Mouse (Mus musculus) layer of hippocampus, adult 2 months (tissue): ENCODE data around the gene Gstm5. TPM values are rescaled to one million over a fixed set of nuclear protein-coding genes. Genes with fewer than 3 reads are reported as not detected.
"Not testable (repeated sequence)": the region's sequence is repeated elsewhere in the genome, so short reads cannot be mapped to it uniquely, and the experiment has no call there.

ENCODE experiments used
- DNase-seq, 2 experiments: peaks; one replicate each; pipeline ENCODE4 v3.0.0; 2022; ENCODE audit warnings: low spot score in 2 of 2
- H3K27ac ChIP-seq: fragments of 200-600 bp; 2 replicates; pipeline ENCODE4 v1.8.1; 2022
- H3K4me3 ChIP-seq: fragments of 200-600 bp; 2 replicates; pipeline ENCODE4 v1.8.1; 2022; ENCODE audit warnings: mild to moderate bottlenecking
- CTCF ChIP-seq: fragments of 200-600 bp; conservative IDR thresholded peaks from 2 replicates; pipeline ENCODE4 v1.8.1; 2022; ENCODE audit warnings: antibody characterized with exemption, mild to moderate bottlenecking, moderate library complexity
- total RNA-seq, 2 experiments: library from RNA; stranded (reverse); gene quantifications; 2 replicates each; pipeline ENCODE4 v1.2.3; 2021

Gene Gstm5
- total RNA-seq, 2 experiments from 2014 or later, result 282 to 304 TPM

GRCm38 (mm10) chr3:107861483-107861882, 34.1 kb upstream of the Gstm5 start:
- DNase-seq, H3K27ac ChIP-seq, H3K4me3 ChIP-seq: not testable (repeated sequence)
- peak; percentile 72 for TF ChIP-seq CTCF

DNA sequence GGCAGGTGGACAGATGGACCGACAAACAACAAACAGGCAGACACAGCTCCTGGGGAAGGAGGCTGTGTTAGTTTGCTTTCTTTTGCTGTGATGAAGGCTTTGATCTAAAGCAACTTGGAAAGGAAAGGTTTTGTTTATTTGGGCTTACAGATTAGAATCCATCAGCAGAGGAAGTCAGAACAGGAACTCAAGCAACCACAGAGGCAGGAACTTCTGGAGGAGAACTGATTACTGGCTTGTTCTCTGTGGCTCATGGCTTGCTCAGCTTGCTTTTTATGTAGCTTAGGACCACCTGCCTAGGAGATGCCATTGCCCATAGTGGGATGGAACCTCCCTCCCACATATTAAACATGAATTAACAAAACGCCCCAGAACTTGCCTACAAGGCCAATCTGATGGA, 33.1 kb upstream of the Gstm5 start:
- TF ChIP-seq CTCF, result no peak

DNA sequence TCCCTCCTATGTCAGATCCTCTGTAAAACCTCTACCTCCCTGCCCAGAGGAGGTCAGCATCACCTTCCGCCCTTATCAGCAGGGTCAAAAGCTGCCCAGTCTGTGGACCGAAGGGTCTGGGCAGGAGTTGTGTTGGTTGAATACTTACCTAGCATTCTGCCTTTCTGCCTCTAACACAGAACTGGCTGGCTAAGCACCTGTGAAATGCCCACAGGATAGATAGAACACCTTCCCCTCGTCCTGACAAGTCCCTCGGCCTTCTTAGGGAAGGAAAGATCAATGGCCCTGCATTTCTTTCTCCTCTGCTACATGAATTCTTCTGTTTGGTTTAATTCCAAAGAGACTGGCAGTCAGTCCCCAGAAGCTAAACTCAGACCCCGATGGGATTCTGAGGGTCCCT, 32.1 kb upstream of the Gstm5 start:
- Histone ChIP-seq H3K27ac (peak overlapping the region; percentile 43), H3K4me3 (no peak overlapping the region)
- no peak for TF ChIP-seq CTCF
- DNase-seq, result no peak

More for the DNA sequence above, 33.1 kb upstream of the Gstm5 start:
- no peak overlapping the region; the same call in 1 of the 2 replicates for H3K27ac ChIP-seq
- no peak overlapping the region for H3K4me3 ChIP-seq
- DNase-seq, result no peak

- no peak overlapping the region for H3K4me3 ChIP-seq
- TF ChIP-seq CTCF, result peak; percentile 98
- peak; percentile 92 for DNase-seq
- H3K27ac ChIP-seq, result peak overlapping the region; percentile 43
Measured at GRCm38 (mm10) chr3:107863898-107864603, 31.6 kb upstream of the Gstm5 start.

DNA sequence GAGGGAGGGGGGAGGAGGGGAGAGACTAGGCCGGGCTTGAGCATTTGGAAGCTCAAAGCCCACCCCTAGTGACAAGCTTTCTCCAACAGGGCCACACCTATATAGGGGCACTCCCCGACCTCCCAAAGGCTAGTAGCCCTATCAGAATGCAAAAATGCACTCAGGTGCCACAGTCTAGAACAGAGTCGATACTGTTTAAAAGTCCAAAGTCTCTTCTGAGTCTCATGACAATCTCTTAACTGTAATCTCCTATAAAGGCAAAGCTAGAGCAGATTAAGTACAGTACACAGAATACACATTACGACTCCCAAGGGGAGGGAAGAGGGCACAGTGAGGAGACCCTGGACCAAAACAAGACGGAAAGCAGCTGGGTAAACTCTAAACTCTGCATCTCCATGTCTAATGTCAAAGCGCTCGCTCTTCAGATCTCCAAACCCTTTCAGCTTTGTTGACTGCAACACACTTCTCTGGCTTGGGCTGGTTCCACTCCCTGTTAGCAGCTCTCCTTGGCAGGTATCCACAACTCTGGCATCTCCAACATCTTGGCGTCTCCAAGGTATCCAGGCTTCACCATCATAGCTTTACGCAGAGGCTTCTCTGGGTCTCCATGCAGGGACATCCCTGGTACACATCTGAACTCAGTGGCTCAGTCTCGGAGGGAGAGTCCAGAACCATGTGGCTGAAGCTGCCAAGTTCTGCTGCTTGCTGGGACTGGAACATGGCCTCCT, 30.1 kb upstream of the Gstm5 start:
- H3K4me3 ChIP-seq, result no peak overlapping the region
- no peak for DNase-seq
- TF ChIP-seq CTCF, result no peak
- H3K27ac ChIP-seq, result no peak overlapping the region

- DNase-seq, result peak; percentile 87 to 91
- no peak overlapping the region for H3K4me3 ChIP-seq
- peak; percentile 100 for TF ChIP-seq CTCF
- peak overlapping the region; percentile 75 for H3K27ac ChIP-seq
Measured at GRCm38 (mm10) chr3:107867086-107867485, 28.5 kb upstream of the Gstm5 start.

GRCm38 (mm10) chr3:107868452-107868851, 27.2 kb upstream of the Gstm5 start:
- TF ChIP-seq CTCF, result no peak
- no peak for DNase-seq
- no peak overlapping the region for H3K4me3 ChIP-seq
- peak overlapping the region; percentile 91 for H3K27ac ChIP-seq

DNA sequence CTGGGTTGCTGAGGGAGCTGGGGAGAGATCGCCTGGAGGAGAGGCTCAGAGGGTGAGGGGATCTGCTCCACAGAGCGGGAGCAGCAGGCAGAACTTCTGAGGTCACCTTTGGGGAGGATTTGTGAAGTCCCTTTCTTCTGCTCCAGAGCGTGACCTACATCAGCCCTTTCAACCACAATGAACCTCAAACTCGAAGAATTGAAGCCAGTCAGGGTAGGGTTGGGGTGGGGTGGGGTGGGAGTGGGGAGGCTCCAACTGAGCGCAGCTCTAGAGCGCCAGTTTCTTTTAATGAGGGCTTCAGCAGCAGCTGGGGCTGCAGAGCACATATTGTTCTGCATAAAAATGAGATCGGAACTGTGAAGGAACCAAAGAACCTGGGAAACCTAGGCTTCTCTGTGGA, 26.5 kb upstream of the Gstm5 start:
- no peak for TF ChIP-seq CTCF
- DNase-seq, result peak; percentile 37 to 60
- Histone ChIP-seq H3K27ac (peak overlapping the region; percentile 91), H3K4me3 (no peak overlapping the region)

GRCm38 (mm10) chr3:107869925-107870324, 25.7 kb upstream of the Gstm5 start:
- no peak for TF ChIP-seq CTCF
- H3K27ac ChIP-seq, result peak overlapping the region; percentile 90
- no peak overlapping the region for H3K4me3 ChIP-seq
- DNase-seq, result no peak

DNA sequence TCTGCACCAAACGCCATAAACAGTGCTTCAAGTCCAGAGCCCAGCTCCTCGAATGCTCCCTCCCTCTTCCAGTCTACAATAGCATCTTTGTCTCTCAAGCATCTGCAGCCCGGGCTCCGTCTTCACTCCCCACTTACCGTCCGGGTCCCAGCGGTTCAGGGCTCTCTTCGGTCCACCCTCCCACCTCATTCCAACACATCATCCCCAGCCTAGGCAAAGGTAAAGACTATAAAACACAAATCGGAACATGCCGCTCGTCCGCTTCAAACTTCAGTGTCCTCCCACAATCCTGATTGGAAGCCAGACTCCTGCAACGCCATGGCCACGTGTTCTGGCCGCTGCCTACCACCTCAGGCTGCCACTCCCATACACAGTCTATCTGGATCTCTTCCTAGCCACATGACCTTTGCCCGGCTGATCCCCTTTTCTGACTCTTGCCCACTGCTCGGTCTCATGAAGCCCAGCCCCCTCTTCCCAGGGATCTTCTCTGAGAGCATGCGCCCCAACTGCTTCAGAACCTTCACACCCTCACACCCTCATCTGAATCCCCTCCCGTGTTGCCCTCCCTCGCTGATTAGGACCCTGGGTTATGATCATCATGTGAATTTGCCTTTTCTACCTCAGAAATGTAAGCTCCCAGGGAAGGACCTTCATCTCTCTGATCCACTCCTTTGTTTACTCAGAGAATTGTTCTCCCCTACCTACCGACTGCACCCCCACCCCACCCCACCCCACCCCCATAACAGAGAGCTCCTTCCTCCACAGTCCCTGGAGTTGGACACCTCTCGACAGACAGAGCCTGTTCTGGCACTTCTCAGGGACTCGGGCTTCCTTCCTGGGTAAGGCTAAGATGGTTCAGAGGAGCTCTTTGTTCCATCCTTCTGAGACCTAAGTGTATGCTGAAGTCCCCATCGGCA, 22.0 kb upstream of the Gstm5 start:
- DNase-seq, result no peak
- no peak for TF ChIP-seq CTCF
- no peak overlapping the region for H3K4me3 ChIP-seq
- H3K27ac ChIP-seq, result peak overlapping the region; percentile 28; the same call in 1 of the 2 replicates

GRCm38 (mm10) chr3:107875231-107875630, 20.4 kb upstream of the Gstm5 start:
- no peak for DNase-seq
- no peak for TF ChIP-seq CTCF
- H3K27ac ChIP-seq, result no peak overlapping the region

GRCm38 (mm10) chr3:107877005-107877404, 18.6 kb upstream of the Gstm5 start, which contains the start of gene Eps8l3:
TSS of gene Eps8l3 (plus strand) at chr3:107877229.
- H3K27ac ChIP-seq, result no peak within 1 kb of the TSS
- no peak for TF ChIP-seq CTCF
- no peak within 1 kb of the TSS for H3K4me3 ChIP-seq
- DNase-seq, result no peak

More at GRCm38 (mm10) chr3:107875231-107875630, 20.4 kb upstream of the Gstm5 start:
- no peak overlapping the region for H3K4me3 ChIP-seq
